Mouse (Mus musculus): ENCODE measurements around the gene Grid1.

- TF ChIP-seq POLR2A (IDR thresholded peaks at IDR 0.05; ENCODE audit: low read depth, low read length), result no peak
- TF ChIP-seq CTCF (conservative IDR thresholded peaks at IDR 0.05; ENCODE audit: insufficient read depth, insufficient read length, low read depth, low read length), result no peak
Measured at GRCm38 (mm10) chr14:35127616-35128015, 307.7 kb downstream of the Grid1 start.

Data from kidney, adult 2 months (tissue).